Mouse (Mus musculus) MEL-GATA-1-ER (cell line): Measurements from ENCODE around the gene Fkbp5.
A peak's percentile ranks its signal among the peaks of the same experiment; 100 is the strongest.
"Not testable (repeated sequence)": the region's sequence is repeated elsewhere in the genome, so short reads cannot be mapped to it uniquely, and the experiment has no call there.

ENCODE experiments used
- DNase-seq: peaks from one replicate; pipeline ENCODE4 v3.0.0-alpha.2; 2012; ENCODE audit warnings: low read depth; ENCODE audit errors: extremely low read depth

Gene Fkbp5

DNA sequence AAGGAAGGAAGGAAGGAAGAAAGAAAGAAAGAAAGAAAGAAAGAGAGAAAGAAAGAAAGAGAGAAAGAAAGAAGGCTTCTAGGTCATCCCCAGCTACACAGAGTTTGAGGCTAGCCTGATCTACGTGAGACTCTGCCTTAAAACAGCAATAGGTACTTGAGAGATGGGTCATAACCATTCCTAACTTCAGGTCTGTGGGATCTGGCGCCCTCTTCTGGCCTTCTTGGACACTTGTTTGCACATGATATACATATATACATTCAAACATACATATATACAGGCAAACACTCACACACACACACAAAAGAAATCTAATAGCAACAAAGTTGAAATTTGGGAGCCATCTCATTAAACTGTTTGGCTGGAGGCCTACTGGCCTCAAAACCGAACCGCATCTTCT, 133.0 kb downstream of the Fkbp5 start:
- peak; percentile 63 for DNase-seq

DNA sequence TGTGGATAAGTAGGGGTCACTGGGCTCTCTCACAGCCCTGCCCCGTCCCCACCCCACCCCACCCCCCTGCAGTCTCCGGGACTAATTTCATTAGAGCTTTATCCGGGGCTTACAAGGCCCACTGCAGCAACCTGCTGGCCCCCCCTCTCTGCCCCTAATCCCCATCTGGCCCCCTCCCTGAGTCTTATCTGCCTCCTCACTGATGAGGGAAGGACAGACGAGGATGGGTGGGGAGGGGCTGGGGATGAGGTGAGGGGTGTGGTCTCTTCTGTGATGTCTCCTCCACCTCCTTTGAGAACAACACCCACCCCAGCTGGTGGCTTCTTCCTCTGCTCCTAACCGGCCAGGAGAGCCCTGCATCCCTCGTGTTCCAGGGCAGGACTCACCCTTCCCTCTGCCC, 137.1 kb downstream of the Fkbp5 start:
- DNase-seq = no peak

DNA sequence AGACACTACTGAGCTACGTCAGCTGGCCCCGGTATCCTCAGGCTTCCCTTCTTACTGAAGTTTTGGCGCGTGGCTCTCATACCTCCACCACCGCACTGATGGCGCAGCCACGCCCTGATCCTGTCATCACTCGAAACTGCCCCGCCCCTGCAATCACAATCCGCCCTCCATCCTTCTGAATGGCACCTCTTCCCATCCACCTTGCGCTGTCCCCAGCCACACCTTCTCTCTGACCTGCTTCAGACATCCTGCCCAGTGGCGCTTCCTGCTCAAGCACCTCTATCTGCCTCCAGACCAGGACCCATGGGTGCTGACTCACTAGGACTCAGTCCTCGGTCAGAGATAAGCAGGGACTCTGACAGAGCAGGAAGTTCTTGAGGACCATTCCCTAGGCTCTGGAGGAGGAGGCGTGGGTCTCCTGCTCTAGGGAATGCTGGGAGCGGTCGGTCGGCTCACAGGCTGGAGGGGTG, 141.7 kb downstream of the Fkbp5 start:
- peak; percentile 64 for DNase-seq

DNA sequence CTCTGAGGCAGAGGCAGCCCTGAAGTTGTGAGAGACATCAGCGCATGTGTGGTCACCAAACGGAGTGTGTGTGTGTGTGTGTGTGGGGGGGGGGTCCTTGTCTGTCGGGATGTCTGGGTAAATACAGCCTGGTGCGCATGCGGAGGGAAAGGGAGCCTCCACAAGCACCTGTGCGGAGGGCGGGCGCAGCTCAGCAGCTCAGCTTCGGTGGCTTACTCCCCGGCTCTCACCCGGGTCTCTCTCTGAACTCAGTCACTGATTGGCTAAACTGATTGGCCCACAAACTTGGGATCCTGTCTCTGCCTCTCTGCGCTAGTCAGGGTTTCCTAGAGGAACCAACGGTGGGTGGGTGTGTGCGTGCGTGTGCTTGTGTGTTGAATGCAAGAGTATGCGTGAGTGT, 142.8 kb downstream of the Fkbp5 start:
- DNase-seq = no peak

DNA sequence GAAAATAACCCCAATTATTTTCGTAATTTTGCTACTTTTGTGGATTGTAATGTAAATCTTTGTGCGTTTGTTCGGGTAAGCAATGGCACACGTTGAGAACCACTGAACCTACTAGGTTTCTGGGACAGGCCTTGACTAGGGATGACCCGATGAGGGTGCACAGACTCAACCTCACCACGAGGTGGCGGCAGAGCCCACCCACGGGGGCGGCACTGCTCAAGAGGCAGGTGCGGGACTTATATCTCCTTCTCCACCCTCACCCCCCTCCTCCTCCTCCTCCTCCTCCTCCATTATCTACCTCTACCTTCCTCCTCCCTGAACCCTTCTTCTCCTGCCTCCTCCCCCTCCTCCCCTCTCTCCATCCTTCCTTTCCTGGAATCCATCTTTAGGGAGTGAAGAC, 143.5 kb downstream of the Fkbp5 start:
- no peak for DNase-seq

DNA sequence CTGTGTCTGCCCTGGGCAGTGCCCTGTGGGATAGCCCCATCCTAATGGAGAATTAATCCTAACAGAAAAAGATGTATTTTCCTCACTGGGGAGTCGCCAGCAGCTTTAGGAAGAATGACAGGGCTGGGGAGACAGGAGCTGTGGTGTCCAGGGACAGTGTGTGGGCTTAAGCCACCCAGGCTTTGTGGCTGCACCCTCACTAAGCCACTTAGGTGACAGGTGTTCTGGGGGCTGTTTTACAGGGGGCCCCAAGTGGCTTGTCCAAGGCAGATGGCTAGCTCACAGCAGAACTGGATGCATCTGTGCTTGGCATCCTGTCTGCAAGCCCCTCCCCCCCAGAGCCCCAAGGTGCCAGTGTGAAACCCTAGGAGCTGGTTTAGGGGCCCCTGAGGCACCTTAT, 145.4 kb downstream of the Fkbp5 start:
- DNase-seq = no peak

DNA sequence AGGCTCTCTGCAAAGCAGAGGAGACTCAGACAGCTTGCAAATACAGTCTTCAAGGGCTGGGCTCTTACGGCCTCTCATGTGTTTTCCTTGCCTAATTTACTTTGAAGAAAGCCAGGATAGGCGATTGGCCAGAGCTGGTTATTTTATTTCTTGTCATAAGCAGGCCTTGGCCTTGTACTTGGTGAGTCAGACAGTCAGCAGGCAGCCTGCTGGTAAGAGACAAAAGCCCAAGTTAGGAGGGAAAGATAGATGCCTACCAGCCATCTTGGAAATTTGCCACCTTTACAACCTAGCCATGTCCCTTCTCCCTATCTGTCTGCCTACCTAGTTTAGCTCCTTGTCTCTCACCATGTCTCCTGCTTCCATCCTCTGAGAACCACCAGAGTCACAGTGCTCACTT, 146.0 kb downstream of the Fkbp5 start:
- DNase-seq = no peak

DNA sequence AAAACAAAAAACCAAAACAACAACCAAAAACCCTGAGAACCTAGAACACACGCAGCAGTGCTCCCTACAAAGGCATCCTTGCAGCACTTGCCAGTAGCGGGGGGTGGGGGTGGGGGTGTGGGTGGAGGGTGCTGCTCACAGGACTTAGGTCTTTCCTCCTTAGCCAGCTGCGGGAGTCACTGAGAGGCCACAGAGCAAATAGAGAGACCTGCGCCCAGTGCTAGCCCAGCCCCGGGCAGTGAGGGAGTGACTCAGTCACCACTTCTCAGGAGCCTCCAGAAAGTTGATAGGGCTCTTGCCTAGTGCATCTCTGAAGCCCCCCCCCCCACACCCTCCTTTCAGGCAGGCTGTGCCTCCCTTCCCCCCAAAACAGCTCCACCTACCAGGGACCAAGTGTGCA, 148.3 kb downstream of the Fkbp5 start:
- DNase-seq = no peak

DNA sequence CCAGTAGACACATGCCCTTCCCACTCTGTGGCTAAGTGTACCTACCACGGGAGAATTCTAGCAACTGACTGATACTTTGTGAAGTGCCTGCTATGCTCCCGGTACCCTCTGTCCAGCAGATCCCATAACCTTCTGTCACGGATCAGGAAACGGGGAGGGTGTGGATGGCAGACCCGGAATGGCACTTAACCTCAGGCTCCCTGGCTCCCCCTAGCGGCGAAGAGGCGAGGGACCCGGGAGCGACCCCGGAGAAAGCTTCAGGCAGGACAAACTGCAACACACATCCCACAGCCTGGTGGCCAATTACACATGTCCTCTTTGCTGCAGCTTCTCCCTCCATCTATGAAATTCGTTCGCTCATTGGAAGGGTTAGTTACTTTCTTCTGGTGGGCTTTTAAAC, 148.9 kb downstream of the Fkbp5 start:
- DNase-seq = no peak

DNA sequence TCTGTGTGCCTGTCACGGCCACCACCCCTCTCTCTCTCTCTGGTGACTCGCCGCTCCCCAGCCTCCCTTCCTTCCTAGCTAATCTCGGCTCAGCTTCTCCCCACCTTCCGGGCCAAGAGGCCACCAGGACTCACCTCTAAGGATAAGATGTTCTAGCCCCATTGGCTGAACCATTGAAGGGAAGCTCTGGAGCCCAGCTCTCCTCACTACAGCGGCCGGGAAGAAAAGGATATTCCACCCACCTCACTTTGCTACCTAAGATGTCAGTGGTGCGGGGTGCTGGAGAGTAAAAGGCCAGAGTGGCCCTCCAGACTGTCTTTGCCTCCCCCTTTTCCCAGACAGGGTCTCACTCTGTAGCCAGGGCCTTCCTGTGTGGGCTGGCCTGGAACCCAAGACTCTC, 152.2 kb downstream of the Fkbp5 start, which contains the start of gene Tulp1:
TSS of gene Tulp1 (minus strand) at position 101 of the 400 bp plus-strand sequence.
- no peak for DNase-seq

DNA sequence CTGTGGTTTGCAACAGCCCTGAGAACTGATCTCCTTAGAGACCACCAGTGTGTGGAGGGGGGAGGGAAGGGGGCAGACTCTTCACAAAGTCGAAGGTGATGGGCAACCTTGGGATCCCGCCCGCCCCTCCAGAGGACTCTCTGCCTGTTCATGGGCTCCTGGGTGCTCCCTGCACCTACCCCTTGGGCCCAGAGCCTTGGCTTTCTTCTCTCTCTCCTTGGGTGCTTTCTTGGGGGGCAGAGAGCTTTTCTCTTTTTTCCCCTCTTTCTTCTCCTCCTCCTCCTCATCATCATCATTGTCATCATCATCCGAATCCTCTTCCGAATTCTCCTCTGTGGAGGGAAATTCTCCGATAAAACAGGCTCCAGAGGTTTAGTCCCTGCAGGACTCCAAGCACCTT, 153.8 kb downstream of the Fkbp5 start:
- no peak for DNase-seq

DNA sequence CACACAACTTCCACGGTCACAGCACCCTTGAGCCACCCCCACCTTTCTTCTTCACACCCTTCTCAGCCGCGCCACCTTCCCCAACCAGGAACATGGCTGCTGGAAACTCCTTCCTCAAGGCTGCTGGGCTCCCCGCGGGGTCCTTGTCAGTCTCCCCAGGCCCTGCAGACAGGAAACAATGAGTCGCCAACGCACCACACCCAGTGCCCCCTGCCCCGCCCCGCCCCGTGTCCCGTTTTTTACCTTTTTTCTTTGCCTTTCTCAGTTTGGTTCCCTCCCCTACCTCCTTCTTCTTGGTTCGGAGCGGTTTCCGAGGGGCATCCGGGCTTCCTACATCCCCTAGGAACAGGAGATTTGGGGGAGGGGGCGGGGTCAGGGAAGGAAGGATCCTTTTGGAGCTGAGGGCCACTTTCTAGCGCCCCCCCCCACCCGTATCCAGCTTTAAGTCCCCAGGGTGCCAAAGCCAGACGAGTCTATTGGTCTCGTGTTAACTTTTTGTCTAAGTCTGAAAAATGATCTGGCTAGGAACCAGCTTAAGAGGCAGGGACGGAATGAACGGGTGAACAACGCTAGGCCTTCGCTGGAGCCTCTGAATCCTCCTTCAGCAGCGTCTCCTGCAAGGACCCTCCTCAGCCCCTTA, 154.6 kb downstream of the Fkbp5 start:
- no peak for DNase-seq

DNA sequence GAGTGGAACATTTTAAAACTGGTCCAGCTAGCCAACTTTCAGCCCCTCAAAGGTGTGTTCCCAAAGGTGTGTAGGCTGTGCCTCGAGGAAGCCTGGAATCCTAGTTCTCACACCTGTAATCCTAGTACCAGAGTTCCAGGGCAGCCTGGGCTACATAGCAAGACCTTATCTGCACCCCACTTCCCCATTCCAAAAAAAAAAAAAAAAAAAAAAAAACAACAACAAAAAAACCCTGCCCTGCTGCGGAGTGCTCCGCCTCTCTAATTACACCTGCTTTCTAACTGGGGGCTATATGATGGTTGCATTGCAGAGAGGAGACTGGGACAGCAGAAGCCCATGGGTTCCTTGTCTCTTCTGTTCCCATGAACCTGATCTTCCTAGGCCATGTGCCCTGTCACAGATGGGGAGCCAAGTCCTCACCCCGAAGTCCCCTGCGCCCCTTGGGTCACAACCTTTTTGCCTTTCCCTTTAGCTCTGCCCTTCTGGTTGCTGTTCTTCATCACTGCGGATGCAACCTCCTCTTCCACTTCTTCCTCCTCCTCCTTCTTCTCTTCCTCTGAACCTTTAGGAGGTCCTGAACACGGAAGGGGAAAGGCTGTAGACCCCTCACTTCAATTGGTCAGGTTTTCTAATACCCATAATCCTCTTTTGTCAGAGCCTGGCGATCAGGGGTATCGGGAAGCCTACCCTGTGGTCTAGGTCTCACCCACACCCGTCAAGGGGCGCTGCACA, 155.2 kb downstream of the Fkbp5 start:
- DNase-seq = no peak

DNA sequence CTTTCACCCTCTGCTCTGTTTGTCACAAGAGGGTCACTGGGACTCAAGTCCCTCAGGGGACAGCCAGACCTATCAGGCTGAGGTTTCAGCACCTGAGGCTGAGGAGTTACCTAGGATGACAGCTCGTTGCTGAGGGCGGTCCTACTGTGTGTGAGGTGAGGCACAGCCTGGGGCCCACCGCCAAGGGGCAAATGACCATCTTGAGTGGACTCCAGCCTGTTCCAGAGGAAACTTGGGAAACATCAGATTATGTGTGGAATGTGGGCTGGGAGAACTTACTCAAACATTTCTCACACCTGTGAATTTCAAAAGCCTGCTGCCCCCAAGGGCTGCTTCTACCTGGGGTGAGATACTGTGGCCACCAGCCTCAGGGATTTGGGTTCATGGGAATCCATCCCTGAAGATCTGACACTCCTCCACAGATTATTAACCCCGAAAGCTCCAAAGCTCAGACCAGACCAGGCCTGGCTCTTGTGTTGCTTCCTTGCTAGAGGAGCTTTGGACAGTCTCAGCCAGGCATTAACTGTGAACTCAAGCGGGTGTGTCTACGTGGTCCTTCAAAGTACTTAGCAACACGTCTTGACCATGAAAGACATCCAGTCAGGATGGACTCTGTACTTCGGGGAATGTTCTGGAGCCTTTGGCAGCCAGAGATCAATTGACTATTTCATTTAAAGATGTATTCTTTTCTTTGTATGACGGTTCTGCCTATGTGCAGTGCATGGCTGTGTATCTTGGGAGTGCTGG, 156.6 kb downstream of the Fkbp5 start:
- no peak for DNase-seq

DNA sequence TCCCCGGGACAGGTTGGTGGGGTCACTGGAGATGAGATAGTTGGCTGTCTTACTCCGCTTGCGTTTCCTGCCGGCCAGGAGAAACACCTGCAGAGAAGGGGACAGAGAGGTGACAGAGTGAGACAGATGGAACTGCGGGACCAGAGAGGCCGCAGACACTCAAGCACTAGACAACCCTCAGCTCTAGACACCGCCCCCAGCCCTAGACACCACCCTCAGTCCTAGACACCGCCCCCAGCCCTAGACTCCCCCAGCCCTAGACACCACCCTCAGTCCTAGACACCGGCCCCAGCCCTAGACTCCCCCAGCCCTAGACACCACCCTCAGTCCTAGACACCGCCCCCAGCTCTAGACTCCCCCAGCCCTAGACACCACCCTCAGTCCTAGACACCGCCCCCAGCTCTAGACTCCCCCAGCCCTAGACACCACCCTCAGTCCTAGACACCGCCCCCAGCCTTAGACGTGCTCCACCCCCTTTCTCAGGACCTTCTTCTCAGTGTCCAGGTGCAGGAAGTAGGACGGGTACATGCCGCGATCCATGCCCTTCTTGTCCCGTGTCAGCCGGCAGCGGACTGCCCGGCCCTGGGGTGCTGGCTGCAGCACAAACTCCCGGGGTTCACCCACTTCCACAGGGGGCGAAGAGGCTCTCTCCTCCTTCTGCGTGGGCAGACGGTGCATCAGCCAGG, 158.6 kb downstream of the Fkbp5 start:
- DNase-seq = not testable (repeated sequence)

DNA sequence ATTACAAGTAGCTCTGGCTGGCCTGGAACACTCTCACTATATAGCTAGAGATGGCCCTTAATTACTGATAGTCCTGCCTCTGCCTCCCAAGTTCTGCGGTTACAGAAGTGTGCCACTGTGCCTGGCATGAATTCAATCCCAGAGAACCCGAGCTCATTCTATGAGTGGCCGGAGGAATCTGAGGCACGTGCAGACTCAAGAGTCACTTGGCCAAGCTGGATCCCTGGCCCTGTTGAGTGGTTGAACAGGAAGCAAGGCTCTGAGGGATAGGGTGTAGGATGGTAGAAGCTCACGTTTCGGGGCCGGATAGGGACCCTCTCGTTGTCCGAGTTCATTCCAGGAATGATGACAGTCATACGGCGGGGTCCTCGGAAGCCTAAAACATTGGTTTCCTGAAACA, 161.5 kb downstream of the Fkbp5 start:
- no peak for DNase-seq

DNA sequence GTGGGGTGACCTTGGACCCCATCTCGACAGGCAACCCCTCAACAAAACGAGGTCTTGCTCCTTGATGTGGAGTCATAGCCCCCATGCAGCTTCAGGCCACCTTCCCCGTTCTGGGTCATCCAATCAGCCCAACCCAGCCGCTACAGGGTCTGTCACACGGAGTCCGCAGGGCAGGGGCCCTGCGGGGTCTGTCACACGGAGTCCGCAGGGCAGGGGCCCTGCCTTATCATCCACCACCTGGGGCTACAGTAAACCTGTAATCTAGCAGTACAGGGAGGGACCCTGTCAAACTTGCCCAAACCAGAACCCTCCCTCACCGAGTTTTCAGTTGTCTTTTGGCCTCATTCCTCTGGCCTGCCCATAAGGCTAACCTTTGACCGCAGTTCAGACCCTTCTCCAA, 165.3 kb downstream of the Fkbp5 start:
- no peak for DNase-seq

DNA sequence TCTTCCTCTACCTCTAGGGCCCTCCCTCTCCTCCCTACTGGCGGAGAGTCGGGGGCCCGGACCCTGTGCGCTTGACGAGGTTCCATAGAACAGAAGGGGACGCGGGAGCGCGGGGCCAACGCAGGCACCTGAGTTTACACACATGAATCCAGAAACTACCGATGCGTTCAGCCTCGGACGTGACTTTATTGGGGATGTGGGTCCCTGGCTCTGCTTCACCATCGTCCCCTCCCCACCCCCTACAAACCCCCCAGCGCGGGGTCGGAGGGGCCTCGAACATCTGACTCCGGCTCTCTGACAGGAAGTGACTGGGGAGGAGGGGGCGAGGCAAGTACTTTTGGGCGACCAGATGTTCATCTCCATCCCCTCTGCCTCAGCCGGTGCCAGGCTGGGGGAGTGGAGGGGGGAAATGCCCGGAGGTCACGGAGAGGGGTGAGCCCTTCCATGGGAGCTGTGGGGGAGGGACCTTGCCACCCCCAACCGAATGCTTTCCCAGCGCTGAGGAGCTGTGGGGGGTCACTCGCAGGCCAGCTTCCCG, 165.9 kb downstream of the Fkbp5 start:
- DNase-seq = no peak

DNA sequence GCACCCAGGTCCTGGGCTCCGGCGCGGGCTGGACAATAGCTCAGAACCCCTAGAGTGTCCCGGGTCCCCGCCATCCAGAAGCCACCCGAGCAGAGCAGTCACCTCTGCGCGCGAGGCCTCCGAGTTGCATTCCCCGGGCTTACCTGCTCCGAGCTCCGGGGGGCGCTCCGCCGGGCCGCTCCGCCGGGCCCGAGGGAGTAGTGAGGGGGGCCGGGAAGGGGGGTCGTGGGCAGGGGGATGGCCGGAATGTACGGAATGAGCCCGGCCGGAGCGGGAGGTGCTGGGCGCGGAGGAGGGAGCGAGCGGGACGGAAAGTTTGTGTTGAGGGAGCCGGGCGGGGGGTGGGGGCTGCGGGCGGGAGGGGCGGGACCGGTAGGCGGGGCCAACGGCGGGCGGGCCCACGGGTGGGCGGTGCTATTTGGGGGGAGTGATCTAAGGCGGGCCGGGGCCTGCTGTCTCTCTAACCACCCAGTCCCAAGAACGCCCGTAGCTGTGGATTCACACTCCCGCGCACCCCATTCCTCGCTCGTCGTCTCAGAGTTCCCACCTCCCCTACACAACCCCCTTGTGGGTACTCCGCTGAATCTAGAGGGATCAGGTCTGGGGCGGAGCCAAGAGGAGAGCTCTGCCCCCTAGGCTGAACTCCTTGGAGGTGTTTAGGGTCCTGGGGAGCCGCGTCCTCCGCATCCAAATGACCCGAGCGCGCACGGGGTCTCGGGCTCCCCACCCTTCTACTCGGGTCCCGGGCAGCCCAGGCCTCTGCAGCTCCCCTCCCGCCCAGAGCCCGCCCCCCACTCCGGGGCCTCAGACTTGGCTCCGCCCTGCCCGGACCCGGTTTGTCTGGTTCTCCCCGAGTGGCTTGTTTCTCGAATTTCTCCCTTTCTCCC, 166.6 kb downstream of the Fkbp5 start, which contains the start of gene Tead3:
TSS of gene Tead3 (minus strand) at position 352 of the 887 bp plus-strand sequence.
- no peak for DNase-seq

DNA sequence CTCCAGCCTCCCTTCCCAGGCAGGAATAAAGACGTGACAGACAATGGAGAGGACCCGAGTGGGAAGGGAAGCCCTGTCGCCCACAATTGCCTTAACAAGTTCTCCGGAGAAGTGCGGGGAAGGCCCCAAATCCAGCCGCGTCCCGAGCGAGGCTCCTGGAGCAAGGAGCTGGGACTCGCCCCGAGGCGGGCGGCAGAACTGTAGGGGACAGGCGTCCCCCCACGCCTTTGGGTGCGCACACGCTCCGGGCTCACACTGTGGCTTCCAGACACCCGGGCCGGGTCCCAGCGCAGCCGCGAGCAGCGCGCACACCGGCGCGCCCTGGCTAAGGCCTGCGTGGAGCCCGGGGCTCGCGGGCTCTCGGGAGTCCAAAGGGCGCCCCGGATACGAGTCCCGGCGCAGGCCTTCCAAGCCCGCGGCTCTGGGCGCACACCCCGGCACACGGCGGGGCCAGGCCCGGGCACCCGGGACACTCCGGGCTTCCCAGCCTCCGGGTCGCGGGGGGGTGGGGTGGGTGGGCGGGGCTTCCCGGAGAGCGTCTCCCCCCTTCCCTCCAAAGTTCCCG, 167.3 kb downstream of the Fkbp5 start:
- no peak for DNase-seq
